Comparison of ENCODE assay signal across 25 mouse cellular contexts in the genomic region with DNA sequence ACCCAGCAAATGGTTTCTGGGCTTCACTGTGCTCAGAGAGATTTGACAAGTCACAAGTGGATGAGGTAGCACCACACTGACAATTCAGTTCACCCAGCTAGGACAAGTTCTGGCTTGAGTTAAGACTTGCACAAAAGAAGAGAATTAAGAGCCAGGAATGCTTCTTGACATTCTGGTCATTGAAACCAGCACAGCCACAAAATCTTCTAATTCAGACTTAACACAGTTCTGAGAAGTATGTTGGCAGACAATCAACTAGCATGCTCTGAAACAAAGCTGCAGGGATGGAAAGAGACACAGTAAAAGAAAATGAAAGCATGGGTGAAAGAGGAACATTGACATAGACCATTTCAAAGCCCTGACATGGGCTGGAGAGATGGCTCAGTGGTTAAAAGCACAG.
"Had no signal": no experiment of that assay in that cellular context is flagged by ENCODE, and none has a peak within 500 bp of the region (broad histone marks: within the 10 kb centered on the region; RNA-seq: fewer than 3 reads in every experiment).

No protein-coding gene starts in this region.

- H3K27ac ChIP-seq: gastrocnemius, adult 2 months; heart, embryonic 10.5 days; hindbrain, embryonic 10.5 days; hindbrain, embryonic 12.5 days; hindbrain, embryonic 14.5 days; intestine, embryonic 15.5 days; layer of hippocampus, adult 2 months; limb, embryonic 13.5 days; limb, embryonic 15.5 days; liver, embryonic 12.5 days; liver, embryonic 14.5 days had no signal

- ATAC-seq: inflammation-experienced regulatory T-cells, adult 6 months; intestine, embryonic 15.5 days; intestine, postnatal 0 days; liver, embryonic 12.5 days had no signal

- H3K27me3 ChIP-seq: heart, embryonic 12.5 days; hindbrain, embryonic 12.5 days; intestine, embryonic 15.5 days; limb, embryonic 13.5 days; limb, embryonic 15.5 days; liver, embryonic 12.5 days had no signal

- DNase-seq: gastrocnemius, adult 2 months; gastrocnemius, postnatal 10 days; gastrocnemius, postnatal 25 days; heart, adult 18-20 months; heart, postnatal 10 days; heart, postnatal 4 days; kidney, adult 18-20 months; kidney, adult 8-10 months; kidney, postnatal 10 days; kidney, postnatal 25 days; kidney, postnatal 4 days; left cerebral cortex, postnatal 4 days had no signal

- H3K4me3 ChIP-seq: gastrocnemius, adult 2 months; heart, embryonic 10.5 days; heart, embryonic 12.5 days; hindbrain, embryonic 10.5 days; hindbrain, embryonic 12.5 days; intestine, embryonic 15.5 days; layer of hippocampus, adult 2 months; limb, embryonic 13.5 days; limb, embryonic 15.5 days; liver, embryonic 12.5 days had no signal

- H3K9me3 ChIP-seq: heart, embryonic 10.5 days; heart, embryonic 12.5 days; hindbrain, embryonic 10.5 days; hindbrain, embryonic 12.5 days; intestine, embryonic 15.5 days; limb, embryonic 13.5 days; limb, embryonic 15.5 days; liver, embryonic 12.5 days had no signal

- H3K9ac ChIP-seq: heart, embryonic 12.5 days; hindbrain, embryonic 12.5 days; hindbrain, embryonic 14.5 days; intestine, embryonic 15.5 days; limb, embryonic 13.5 days; limb, embryonic 15.5 days; liver, embryonic 12.5 days; liver, embryonic 14.5 days had no signal

- H3K4me2 ChIP-seq: heart, embryonic 12.5 days; hindbrain, embryonic 12.5 days; hindbrain, embryonic 14.5 days; intestine, embryonic 15.5 days; limb, embryonic 13.5 days; limb, embryonic 15.5 days; liver, embryonic 12.5 days had no signal

- H3K4me1 ChIP-seq: heart, embryonic 10.5 days; heart, embryonic 12.5 days; hindbrain, embryonic 10.5 days; hindbrain, embryonic 12.5 days; intestine, embryonic 15.5 days; limb, embryonic 13.5 days; limb, embryonic 15.5 days; liver, embryonic 12.5 days had no signal

- H3K36me3 ChIP-seq: heart, embryonic 10.5 days; heart, embryonic 12.5 days; hindbrain, embryonic 10.5 days; hindbrain, embryonic 12.5 days; intestine, embryonic 15.5 days; limb, embryonic 13.5 days; limb, embryonic 15.5 days; liver, embryonic 12.5 days had no signal
